Mouse (Mus musculus): ENCODE data around the gene Maml3. TPM values are rescaled to one million over a fixed set of nuclear protein-coding genes. Genes with fewer than 3 reads are reported as not detected.

Maml3 gene
- total and polyA plus RNA-seq, 3 experiments, result 0.81 to 1.8 (median 0.98) TPM

- DNase-seq (ENCODE audit: extremely low read depth), result no peak
- H3K36me3 ChIP-seq (replicated peaks in 1 of 2; ENCODE audit: control insufficient read depth in 1 of 2, insufficient read depth in 1 of 2, low read length in 1 of 2), result no peaks in the 10 kb centered on the region
- no peaks in the 10 kb centered on the region for H3K27me3 ChIP-seq (replicated peaks)
- TF ChIP-seq ZNF384 (IDR thresholded peaks at IDR 0.05; ENCODE audit: low read depth, low read length) (no peak), CHD1 (IDR thresholded peaks at IDR 0.05; ENCODE audit: low read depth, low read length) (no peak), GABPA (IDR thresholded peaks at IDR 0.05; ENCODE audit: insufficient replicate concordance, low read depth, low read length) (no peak), TBP (conservative IDR thresholded peaks at IDR 0.05; ENCODE audit: low read depth, low read length) (no peak), MEF2A (IDR thresholded peaks at IDR 0.05; ENCODE audit: borderline replicate concordance, low read depth, low read length) (no peak), MYC (IDR thresholded peaks at IDR 0.05; ENCODE audit: low read depth, low read length) (no peak), ELF1 (IDR thresholded peaks at IDR 0.05; ENCODE audit: low read depth, low read length) (no peak), MAZ (IDR thresholded peaks at IDR 0.05; ENCODE audit: low read depth, low read length) (no peak), SMC3 (IDR thresholded peaks at IDR 0.05; ENCODE audit: low read depth, low read length) (no peak), ZKSCAN1 (IDR thresholded peaks at IDR 0.05; ENCODE audit: borderline replicate concordance, low read depth, low read length) (no peak), BHLHE40 (IDR thresholded peaks at IDR 0.05; ENCODE audit: low read depth, low read length) (no peak), MAX (IDR thresholded peaks at IDR 0.05; ENCODE audit: low read length) (no peak), RCOR1 (conservative IDR thresholded peaks at IDR 0.05; ENCODE audit: low read depth, low read length) (no peak)
- H3K9me3 ChIP-seq (replicated peaks; ENCODE audit: low read length), result no peaks in the 10 kb centered on the region
- no peak overlapping the region for H3K27ac ChIP-seq (ENCODE audit: insufficient read depth, low read depth)
- no peak overlapping the region for H3K4me2 ChIP-seq (ENCODE audit: insufficient read depth, low read depth, poor library complexity, severe bottlenecking)
- in situ Hi-C loops (cut with MboI; ENCODE audit: low pct_ligation_motif_present, low pct_unique_long_range_greater_than_20kb, low sequenced_read_pairs), result no loop called here
- no peak overlapping the region for H3K9ac ChIP-seq (ENCODE audit: insufficient read depth, low read depth)
- H3K4me3 ChIP-seq (replicated peaks in 1 of 3; ENCODE audit: low read depth in 2 of 3, low read length in 2 of 3, poor library complexity in 1 of 3), result no peak overlapping the region
- no peaks in the 10 kb centered on the region for H3K79me2 ChIP-seq (replicated peaks; ENCODE audit: control insufficient read depth, extremely low read depth, insufficient read depth, poor library complexity, severe bottlenecking)
- no peaks in the 10 kb centered on the region for H3K4me1 ChIP-seq (ENCODE audit: control insufficient read depth in 1 of 2, insufficient read depth in 2 of 2)
- dilution Hi-C loops (cut with MboI; ENCODE audit: extremely low pct_ligation_motif_present, extremely low pct_unique_long_range_greater_than_20kb, low sequenced_read_pairs), result no loop called here
These were observed 130.3 kb downstream of the Maml3 start for GRCm38 (mm10) chr3:51974601-51975000.

GRCm38 (mm10) chr3:51974153-51974552 is 130.7 kb downstream of the Maml3 start:
- Histone ChIP-seq H3K9ac (ENCODE audit: insufficient read depth, low read depth) (no peak overlapping the region), H3K36me3 (replicated peaks in 1 of 2; ENCODE audit: control insufficient read depth in 1 of 2, insufficient read depth in 1 of 2, low read length in 1 of 2) (no peaks in the 10 kb centered on the region), H3K27me3 (replicated peaks) (no peaks in the 10 kb centered on the region), H3K4me1 (ENCODE audit: control insufficient read depth in 1 of 2, insufficient read depth in 2 of 2) (no peaks in the 10 kb centered on the region), H3K4me2 (ENCODE audit: insufficient read depth, low read depth, poor library complexity, severe bottlenecking) (no peak overlapping the region), H3K9me3 (replicated peaks; ENCODE audit: low read length) (no peaks in the 10 kb centered on the region), H3K4me3 (replicated peaks in 1 of 3; ENCODE audit: low read depth in 2 of 3, low read length in 2 of 3, poor library complexity in 1 of 3) (no peak overlapping the region), H3K27ac (ENCODE audit: insufficient read depth, low read depth) (no peak overlapping the region), H3K79me2 (replicated peaks; ENCODE audit: control insufficient read depth, extremely low read depth, insufficient read depth, poor library complexity, severe bottlenecking) (no peaks in the 10 kb centered on the region)
- dilution Hi-C loops (cut with MboI; ENCODE audit: extremely low pct_ligation_motif_present, extremely low pct_unique_long_range_greater_than_20kb, low sequenced_read_pairs), result no loop called here
- TF ChIP-seq ZMIZ1 (IDR thresholded peaks at IDR 0.05; ENCODE audit: low read depth, low read length) (no peak), ZNF384 (IDR thresholded peaks at IDR 0.05; ENCODE audit: low read depth, low read length) (no peak), BHLHE40 (IDR thresholded peaks at IDR 0.05; ENCODE audit: low read depth, low read length) (no peak), GABPA (IDR thresholded peaks at IDR 0.05; ENCODE audit: insufficient replicate concordance, low read depth, low read length) (no peak), ZKSCAN1 (IDR thresholded peaks at IDR 0.05; ENCODE audit: borderline replicate concordance, low read depth, low read length) (no peak), RAD21 (IDR thresholded peaks at IDR 0.05; ENCODE audit: low read depth, low read length) (no peak), MAFK (IDR thresholded peaks at IDR 0.05; ENCODE audit: insufficient replicate concordance, low read length) (no peak), EP300 (IDR thresholded peaks at IDR 0.05; ENCODE audit: low read length) (no peak), POLR2AphosphoS2 (IDR thresholded peaks at IDR 0.05; ENCODE audit: low read depth, low read length) (no peak), ETS1 (conservative IDR thresholded peaks at IDR 0.05; ENCODE audit: low read depth, low read length) (no peak), CHD2 (IDR thresholded peaks at IDR 0.05; ENCODE audit: low read length) (no peak)
- in situ Hi-C loops (cut with MboI; ENCODE audit: low pct_ligation_motif_present, low pct_unique_long_range_greater_than_20kb, low sequenced_read_pairs), result no loop called here
- DNase-seq (ENCODE audit: extremely low read depth), result no peak

Data from CH12.LX (cell line).